Mouse (Mus musculus) heart, embryonic 14.5 days (tissue): Measurements from ENCODE around the gene Lpar3. TPM values are rescaled to one million over a fixed set of nuclear protein-coding genes. Genes with fewer than 3 reads are reported as not detected.
A peak's percentile ranks its signal among the peaks of the same experiment; 100 is the strongest.

Experiments
- ATAC-seq: fragments of 200-750 bp; cut with Nextera tagmentation; 2 replicates; pipeline ENCODE4 v1.8.0; 2017; ENCODE audit warnings: low read depth, moderate TSS enrichment; ENCODE audit not compliant: insufficient number of reproducible peaks, insufficient read depth, low FRiP score
- H3K27ac ChIP-seq, 2 experiments: fragments of 200-500 bp in 1 of 2; fragments of 300-500 bp in 1 of 2; sonication (generic) in 1 of 2; replicated peaks in 1 of 2; 2 replicates each; pipeline ENCODE4 v1.5.1; 2012 to 2014; ENCODE audit warnings: low read depth in 2 of 2, low read length in 2 of 2, control low read depth in 1 of 2, mild to moderate bottlenecking in 1 of 2, mixed read lengths in 1 of 2; ENCODE audit not compliant: control insufficient read depth in 1 of 2, insufficient read depth in 1 of 2
- H3K27me3 ChIP-seq: fragments of 300-500 bp; sonication (generic); 2 replicates; pipeline ENCODE4 v1.6.1; 2014; ENCODE audit warnings: mild to moderate bottlenecking, low read length, control low read depth; ENCODE audit not compliant: control insufficient read depth, insufficient read depth
- H3K36me3 ChIP-seq: fragments of 300-500 bp; sonication (generic); 2 replicates; pipeline ENCODE4 v1.6.1; 2014; ENCODE audit warnings: mild to moderate bottlenecking, control low read depth, low read length, mixed read lengths; ENCODE audit not compliant: control insufficient read depth, insufficient read depth
- H3K4me1 ChIP-seq, 2 experiments: fragments of 200-500 bp in 1 of 2; fragments of 300-500 bp in 1 of 2; sonication (generic) in 1 of 2; 2 replicates each; pipeline ENCODE4 v1.6.1; 2012 to 2014; ENCODE audit warnings: low read length in 2 of 2, control low read depth in 1 of 2, mixed read lengths in 1 of 2; ENCODE audit not compliant: control insufficient read depth in 2 of 2, insufficient read depth in 2 of 2
- H3K4me2 ChIP-seq: fragments of 300-500 bp; sonication (generic); 2 replicates; pipeline ENCODE4 v1.6.1; 2014; ENCODE audit warnings: mild to moderate bottlenecking, low read length
- H3K4me3 ChIP-seq, 2 experiments: fragments of 200-500 bp in 1 of 2; fragments of 300-500 bp in 1 of 2; sonication (generic) in 1 of 2; 2 replicates each; pipeline ENCODE4 v1.5.1; 2012 to 2014; ENCODE audit warnings: low read length in 2 of 2, mild to moderate bottlenecking in 2 of 2, control low read depth in 1 of 2, low read depth in 1 of 2, moderate library complexity in 1 of 2; ENCODE audit not compliant: control insufficient read depth in 1 of 2, insufficient read depth in 1 of 2
- H3K9ac ChIP-seq: fragments of 300-500 bp; sonication (generic); 2 replicates; pipeline ENCODE4 v1.6.1; 2014; ENCODE audit warnings: mild to moderate bottlenecking, low read length
- H3K9me3 ChIP-seq: fragments of 300-500 bp; sonication (generic); 2 replicates; pipeline ENCODE4 v1.6.1; 2016; ENCODE audit warnings: low read length, control low read depth; ENCODE audit not compliant: control insufficient read depth
- WGBS: fragments of 180-500 bp; shearing (Covaris S2); extraction: QIAGEN DNeasy Blood & Tissue Kit; methylation state at CpG from one replicate; pipeline ENCODE4 v1.1.7; 2014; 5-methylcytosine and 5-hydroxymethylcytosine counted together
- polyA plus RNA-seq: library from polyadenylated mRNA; unstranded; fragments of >200 nt; fragmentation: Nextera tagmentation; extraction: Ambion mirVana; gene quantifications from 2 replicates; pipeline ENCODE4 v1.2.1, GENCODE M21; 2014

Gene Lpar3
- polyA plus RNA-seq, 1 experiment from 2014 or later, result 46.3 TPM

DNA sequence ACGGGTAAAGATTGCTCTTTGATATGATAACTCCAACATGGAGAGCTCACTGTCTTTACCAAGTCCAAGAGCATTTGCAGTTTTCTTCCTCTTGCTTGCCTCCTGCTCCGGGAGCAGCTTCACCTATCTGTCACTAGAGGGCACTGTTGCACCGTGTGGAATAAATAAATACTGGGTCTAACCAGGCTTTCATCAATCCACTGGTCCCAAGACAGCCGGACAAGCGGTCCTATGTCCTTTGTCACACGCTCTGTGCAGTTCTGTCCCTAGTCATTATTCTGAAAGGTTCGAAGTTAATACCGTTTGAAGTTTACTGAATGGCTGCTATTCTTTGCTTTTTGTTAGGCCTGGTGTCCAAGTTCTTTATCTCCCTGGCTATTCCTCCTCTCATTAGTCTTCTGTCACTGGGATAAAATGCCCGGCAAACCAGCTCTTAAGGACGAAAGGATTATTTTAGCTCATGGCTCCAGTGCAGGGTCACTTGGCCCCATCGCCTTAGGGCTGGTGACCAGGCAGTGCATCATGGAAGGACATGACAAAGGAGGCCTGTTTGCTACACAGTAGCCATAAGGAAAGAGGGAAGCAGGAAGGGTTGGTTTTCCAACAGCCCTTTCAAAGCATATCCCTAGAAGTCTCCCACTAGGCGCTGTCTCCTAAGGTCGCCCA is 35.6 kb upstream of the Lpar3 start:
- no peak overlapping the region for H3K9ac ChIP-seq
- H3K27ac ChIP-seq, result no peak overlapping the region
- no peaks in the 10 kb centered on the region for H3K27me3 ChIP-seq
- H3K4me2 ChIP-seq, result no peak overlapping the region; the same call in 1 of the 2 replicates
- no peak overlapping the region for H3K4me3 ChIP-seq
- 19% methylated on average over 13 of the region's 13 CpGs for WGBS
- no peaks in the 10 kb centered on the region for H3K36me3 ChIP-seq
- peaks cover 4 to 10% of the 10 kb centered on the region in 2 experiments; a peak in 2 of 4 replicates for H3K4me1 ChIP-seq
- ATAC-seq, result peak; percentile 55; the same call in 1 of the 2 replicates
- H3K9me3 ChIP-seq, result peaks cover 9% of the 10 kb centered on the region; the same call in 1 of the 2 replicates

DNA sequence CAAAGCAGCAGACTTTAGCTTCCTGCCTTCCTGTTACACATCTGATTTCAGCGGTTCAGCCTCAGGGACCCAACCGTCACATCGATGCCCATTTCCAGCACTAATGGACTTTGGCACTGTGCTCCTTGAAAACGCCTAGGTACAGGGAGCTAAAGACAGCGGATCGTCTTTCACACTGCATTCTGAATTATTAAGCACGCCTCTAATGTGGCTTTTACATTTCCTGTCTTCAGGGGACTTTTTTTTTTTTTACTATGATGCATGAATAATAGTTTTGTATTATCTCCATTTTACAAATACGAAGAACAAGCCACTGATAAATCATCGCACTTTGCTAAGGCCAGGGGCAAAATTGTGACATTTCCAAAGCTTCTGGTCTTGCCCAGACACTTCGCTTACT is 34.7 kb upstream of the Lpar3 start:
- Histone ChIP-seq H3K27me3 (no peaks in the 10 kb centered on the region), H3K27ac (no peak overlapping the region), H3K9ac (no peak overlapping the region), H3K36me3 (no peaks in the 10 kb centered on the region), H3K9me3 (peaks cover 9% of the 10 kb centered on the region; the same call in 1 of the 2 replicates), H3K4me2 (no peak overlapping the region), H3K4me1 (peaks cover 5 to 8% of the 10 kb centered on the region in 2 experiments; a peak in 2 of 4 replicates), H3K4me3 (no peak overlapping the region)
- WGBS, result 85% methylated on average over 10 of the region's 10 CpGs
- no peak for ATAC-seq

DNA sequence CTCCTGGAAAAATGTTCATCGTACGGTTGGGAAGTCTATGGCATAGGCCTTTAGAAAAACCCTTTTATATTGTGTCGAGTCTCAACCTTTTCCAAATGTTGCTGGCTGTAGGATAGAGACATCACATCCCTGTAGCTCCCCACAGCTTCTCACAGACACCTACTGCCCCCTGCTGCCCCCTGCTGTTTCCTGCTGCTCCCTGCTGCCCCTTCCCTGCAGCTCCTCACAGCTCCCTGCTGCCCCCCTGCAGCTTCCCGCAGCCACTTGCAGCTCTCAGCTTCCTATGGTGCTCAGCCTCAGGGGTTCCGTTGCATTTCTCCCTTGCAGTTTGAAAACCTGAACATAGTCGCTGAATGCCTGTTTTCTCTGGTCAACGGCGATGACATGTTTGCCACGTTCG is 30.8 kb upstream of the Lpar3 start:
- Histone ChIP-seq H3K27me3 (no peaks in the 10 kb centered on the region), H3K9me3 (peaks cover 9% of the 10 kb centered on the region; the same call in 1 of the 2 replicates), H3K36me3 (no peaks in the 10 kb centered on the region), H3K4me3 (no peak overlapping the region), H3K9ac (no peak overlapping the region), H3K4me1 (peaks cover 7 to 11% of the 10 kb centered on the region in 2 experiments; a peak in 2 of 4 replicates), H3K27ac (no peak overlapping the region), H3K4me2 (no peak overlapping the region)
- 68% methylated on average over 10 of the region's 10 CpGs for WGBS
- no peak for ATAC-seq

DNA sequence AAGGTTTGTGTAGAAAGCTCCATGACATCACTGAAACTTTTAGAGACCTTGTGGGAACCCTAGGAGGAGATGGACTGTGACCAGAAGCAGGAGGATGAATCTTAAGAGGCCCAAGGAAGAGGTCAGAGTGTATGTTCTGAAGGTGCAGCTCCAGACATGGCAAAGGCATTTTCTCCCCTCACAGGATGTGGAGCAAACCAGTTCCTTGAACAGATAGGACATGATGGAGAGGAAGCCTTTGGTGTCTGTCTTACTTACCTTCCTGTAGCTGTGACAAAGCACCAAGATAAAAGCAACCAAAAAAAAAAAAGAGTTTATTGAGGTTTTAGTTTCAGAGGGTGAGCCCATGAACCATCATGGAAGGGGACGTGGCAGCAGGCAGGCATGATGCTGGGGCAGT is 28.3 kb upstream of the Lpar3 start:
- Histone ChIP-seq H3K9ac (no peak overlapping the region), H3K27ac (no peak overlapping the region), H3K4me1 (peaks cover 18 to 23% of the 10 kb centered on the region in 2 experiments), H3K27me3 (no peaks in the 10 kb centered on the region), H3K4me2 (no peak overlapping the region), H3K4me3 (no peak overlapping the region), H3K36me3 (no peaks in the 10 kb centered on the region), H3K9me3 (peaks cover 5% of the 10 kb centered on the region; the same call in 1 of the 2 replicates)
- 92% methylated on average over 1 of the region's 1 CpGs for WGBS
- no peak for ATAC-seq

DNA sequence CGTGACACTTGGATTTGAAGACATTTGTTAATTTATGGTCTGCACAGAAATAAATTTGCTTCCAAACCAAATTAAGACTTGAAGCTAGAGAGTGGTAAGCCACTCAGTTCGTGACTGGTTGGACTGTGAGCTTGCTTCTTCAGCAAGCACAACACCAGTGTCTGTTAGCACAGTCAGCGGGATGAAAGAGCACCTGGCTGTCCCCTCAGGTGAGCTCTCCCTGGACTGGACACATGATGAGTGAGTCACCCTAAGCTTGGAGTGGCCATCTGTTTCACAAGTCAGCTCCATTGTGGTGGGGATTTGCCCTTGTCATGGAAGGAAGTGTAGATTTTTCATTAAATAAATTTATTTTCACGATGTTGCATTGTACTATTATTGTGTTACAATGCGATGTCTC is 25.6 kb upstream of the Lpar3 start:
- Histone ChIP-seq H3K4me3 (no peak overlapping the region), H3K27ac (no peak overlapping the region), H3K27me3 (no peaks in the 10 kb centered on the region), H3K4me2 (no peak overlapping the region), H3K36me3 (no peaks in the 10 kb centered on the region), H3K9me3 (no peaks in the 10 kb centered on the region), H3K4me1 (peaks cover 29 to 40% of the 10 kb centered on the region in 2 experiments), H3K9ac (no peak overlapping the region)
- WGBS, result 83% methylated on average over 5 of the region's 5 CpGs
- no peak for ATAC-seq

DNA sequence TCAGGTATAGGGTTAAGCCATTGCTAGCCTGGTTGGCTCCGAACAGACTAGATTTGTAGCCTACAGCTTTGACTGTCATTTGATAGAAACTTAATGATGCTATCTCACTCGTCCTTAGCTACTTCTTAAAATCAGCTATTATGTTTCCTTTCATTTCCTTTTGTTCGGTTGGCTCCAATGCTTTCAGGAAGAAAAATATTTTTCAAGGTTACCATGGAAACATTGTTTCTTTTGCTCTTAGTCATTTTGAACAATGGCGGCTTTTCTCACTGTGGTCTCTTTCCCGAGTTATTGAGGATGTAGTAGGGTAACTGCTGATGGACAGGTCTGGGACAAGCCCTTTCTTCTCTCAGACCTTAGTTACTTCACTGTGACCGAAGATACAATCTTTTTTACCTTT is 24.5 kb upstream of the Lpar3 start:
- H3K4me3 ChIP-seq, result no peak overlapping the region
- no peak overlapping the region for H3K4me2 ChIP-seq
- no peaks in the 10 kb centered on the region for H3K9me3 ChIP-seq
- H3K36me3 ChIP-seq, result no peaks in the 10 kb centered on the region
- no peak overlapping the region for H3K9ac ChIP-seq
- no peaks in the 10 kb centered on the region for H3K27me3 ChIP-seq
- peaks cover 28 to 37% of the 10 kb centered on the region in 2 experiments for H3K4me1 ChIP-seq
- no peak for ATAC-seq
- WGBS, result 69% methylated on average over 6 of the region's 6 CpGs
- peak overlapping the region in 1 of 2 experiments; percentile 87; a peak in 2 of 4 replicates for H3K27ac ChIP-seq

DNA sequence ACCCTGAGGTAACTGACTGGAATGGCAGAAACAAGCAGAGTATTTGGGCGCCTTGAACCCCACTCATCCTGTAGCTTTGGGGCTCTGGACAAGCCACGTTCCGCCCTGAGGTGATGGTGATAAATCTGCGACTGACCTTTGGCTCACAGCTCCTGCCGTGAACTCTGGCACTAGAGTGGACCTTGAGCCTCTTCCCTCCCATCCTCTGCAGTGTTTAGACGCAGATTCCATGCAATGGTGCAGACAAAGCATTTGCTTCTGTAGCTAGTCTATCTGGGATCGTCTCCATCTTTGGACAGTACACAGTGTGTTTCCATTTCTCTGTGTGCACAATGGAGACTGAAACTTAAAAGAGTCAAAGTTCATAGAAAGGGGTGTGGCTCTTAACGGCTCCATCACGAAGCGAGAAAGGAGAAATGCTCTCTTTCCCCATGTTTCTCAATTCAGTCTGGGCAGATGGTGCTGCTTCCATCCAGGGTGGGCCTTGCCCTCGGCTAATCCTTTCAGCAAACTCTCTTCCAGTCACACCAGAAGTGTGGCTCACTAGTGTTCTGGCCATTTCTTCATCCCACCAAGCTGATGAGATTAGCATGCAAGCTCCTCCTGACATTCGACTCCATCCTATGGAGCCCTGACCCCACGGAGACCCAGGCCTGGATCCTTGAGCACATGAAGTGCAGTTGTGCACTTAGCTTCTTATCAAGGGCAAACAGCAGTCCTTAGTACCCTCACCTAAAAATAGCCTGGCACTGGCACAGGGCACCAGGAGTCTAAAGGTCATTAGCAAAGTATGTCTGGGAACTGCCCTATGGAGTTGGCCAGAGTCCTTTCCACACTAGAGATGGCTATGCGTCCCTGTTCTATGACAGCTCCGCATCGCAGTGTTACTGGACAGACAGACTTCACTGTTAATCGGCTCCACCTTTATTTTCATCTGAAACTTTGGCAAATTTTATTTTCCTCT is 23.7 kb upstream of the Lpar3 start:
- peak overlapping the region; percentile 32 for H3K4me2 ChIP-seq
- H3K9me3 ChIP-seq, result no peaks in the 10 kb centered on the region
- no peaks in the 10 kb centered on the region for H3K36me3 ChIP-seq
- H3K27ac ChIP-seq, result peak overlapping the region; percentile 87 to 89
- no peak overlapping the region for H3K4me3 ChIP-seq
- peaks cover 27 to 37% of the 10 kb centered on the region in 2 experiments for H3K4me1 ChIP-seq
- peak; percentile 74 for ATAC-seq
- H3K27me3 ChIP-seq, result no peaks in the 10 kb centered on the region
- 57% methylated on average over 17 of the region's 17 CpGs for WGBS
- H3K9ac ChIP-seq, result no peak overlapping the region
